Mouse (Mus musculus) hindbrain, embryonic 14.5 days (tissue): ENCODE data around the gene Ereg. TPM values are rescaled to one million over a fixed set of nuclear protein-coding genes. Genes with fewer than 3 reads are reported as not detected.

Source experiments
- ATAC-seq: fragments of 200-750 bp; cut with Nextera tagmentation; 2 replicates; pipeline ENCODE4 v1.8.0; 2017; ENCODE audit warnings: moderate number of reproducible peaks, mild to moderate bottlenecking, moderate TSS enrichment, moderate library complexity; ENCODE audit not compliant: low FRiP score
- DNase-seq: peaks from one replicate; pipeline ENCODE4 v3.0.0-alpha.2; 2015; ENCODE audit warnings: low spot score
- H3K27ac ChIP-seq: fragments of 300-500 bp; sonication (generic); 2 replicates; pipeline ENCODE4 v1.5.1; 2014; ENCODE audit warnings: mild to moderate bottlenecking, moderate library complexity
- H3K27me3 ChIP-seq: fragments of 300-500 bp; sonication (generic); 2 replicates; pipeline ENCODE4 v1.6.1; 2014; ENCODE audit warnings: mild to moderate bottlenecking, low read length, mixed read lengths; ENCODE audit not compliant: control insufficient read depth, insufficient read depth
- H3K36me3 ChIP-seq: fragments of 300-500 bp; sonication (generic); replicated peaks from 2 replicates; pipeline ENCODE4 v1.6.1; 2014; ENCODE audit not compliant: control insufficient read depth, insufficient read depth
- H3K4me1 ChIP-seq: fragments of 300-500 bp; sonication (generic); replicated peaks from 2 replicates; pipeline ENCODE4 v1.6.1; 2014; ENCODE audit warnings: antibody characterized with exemption, low read length, mixed read lengths; ENCODE audit not compliant: control insufficient read depth, insufficient read depth
- H3K4me2 ChIP-seq: fragments of 300-500 bp; sonication (generic); replicated peaks from 2 replicates; pipeline ENCODE4 v1.6.1; 2014; ENCODE audit warnings: mild to moderate bottlenecking, moderate library complexity
- H3K4me3 ChIP-seq: fragments of 300-500 bp; sonication (generic); replicated peaks from 2 replicates; pipeline ENCODE4 v1.5.1; 2014; ENCODE audit warnings: mild to moderate bottlenecking, low read length
- H3K9ac ChIP-seq: fragments of 300-500 bp; sonication (generic); 2 replicates; pipeline ENCODE4 v1.6.1; 2014
- H3K9me3 ChIP-seq: fragments of 300-500 bp; sonication (generic); 2 replicates; pipeline ENCODE4 v1.6.1; 2016; ENCODE audit warnings: low read length; ENCODE audit not compliant: control insufficient read depth
- WGBS: fragments of 180-500 bp; shearing (Covaris S2); extraction: QIAGEN DNeasy Blood & Tissue Kit; methylation state at CpG from one replicate; pipeline ENCODE4 v1.1.7; 2014; 5-methylcytosine and 5-hydroxymethylcytosine counted together
- polyA plus RNA-seq: library from polyadenylated mRNA; unstranded; fragments of >200 nt; fragmentation: Nextera tagmentation; extraction: Ambion mirVana; gene quantifications from 2 replicates; pipeline ENCODE4 v1.2.1, GENCODE M21; 2014

The Ereg gene
- polyA plus RNA-seq, result not detected in 2 replicates

DNA sequence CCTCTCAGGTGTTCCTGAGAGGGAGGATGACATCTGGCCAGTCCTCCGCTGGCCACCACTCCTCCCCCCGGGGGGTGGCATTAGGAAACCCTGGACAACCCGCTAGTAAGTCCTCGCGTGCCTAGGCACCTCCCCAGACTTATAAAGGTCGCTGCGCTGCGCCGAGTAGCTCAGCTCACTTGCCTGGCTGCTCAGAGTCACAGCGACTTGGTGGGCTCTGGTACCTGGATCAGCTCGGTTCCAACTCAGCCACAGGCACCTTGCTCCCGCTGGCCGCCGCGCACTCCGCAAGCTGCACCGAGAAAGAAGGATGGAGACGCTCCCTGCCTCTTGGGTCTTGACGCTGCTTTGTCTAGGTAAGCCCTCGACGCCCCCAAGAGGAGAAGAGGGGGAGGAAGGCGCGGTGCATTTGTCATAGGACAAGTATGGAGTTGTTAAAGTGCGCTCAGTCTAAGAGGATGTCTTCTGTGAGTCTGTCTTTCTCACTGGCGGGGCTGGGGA, at the start of gene Ereg:
Gene Ereg (plus strand): TSS at position 173 of the 501 bp plus-strand sequence.
- Histone ChIP-seq H3K9me3 (no peaks in the 10 kb centered on the region), H3K4me3 (peak within 1 kb of the TSS; percentile 24), H3K4me2 (peak within 1 kb of the TSS; percentile 57), H3K27me3 (peaks cover 9% of the 10 kb centered on the region; the same call in 1 of the 2 replicates), H3K9ac (peak within 1 kb of the TSS; percentile 50), H3K36me3 (no peaks in the 10 kb centered on the region), H3K4me1 (0 out of 2 replicates have a peak, but pooled peaks cover 3% of the 10 kb centered on the region), H3K27ac (no peak within 1 kb of the TSS)
- 2% methylated on average over 25 of the region's 25 CpGs for whole genome bisulfite sequencing
- DNase-seq (no peak), ATAC-seq (peak; percentile 53; the same call in 1 of the 2 replicates)

DNA sequence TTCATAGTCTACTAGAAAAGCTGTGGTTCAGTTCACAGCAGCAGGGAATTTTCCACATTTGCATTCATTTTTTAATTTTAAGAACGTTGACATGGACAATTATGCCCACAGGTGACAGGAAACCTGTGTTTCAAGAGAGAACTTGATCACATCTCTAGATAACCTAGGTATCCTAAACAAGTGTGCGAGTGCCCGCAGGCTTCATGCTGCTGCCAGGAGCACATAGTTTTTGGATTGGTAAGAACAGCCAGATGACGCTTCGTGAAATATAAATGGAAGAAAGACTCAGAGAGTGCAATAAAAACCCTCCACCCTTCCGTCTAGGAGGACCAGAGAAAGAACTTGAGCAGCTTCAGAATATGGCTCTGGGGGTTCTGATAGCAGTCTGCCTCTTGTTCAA, 47.3 kb upstream of the Ereg start, which contains the start of gene Epgn:
Gene Epgn (plus strand): TSS at position 301 of the 400 bp plus-strand sequence.
- H3K4me1 ChIP-seq, result no peaks in the 10 kb centered on the region
- no peak within 1 kb of the TSS for H3K27ac ChIP-seq
- H3K9ac ChIP-seq, result no peak within 1 kb of the TSS
- WGBS, result 89% methylated on average over 6 of the region's 6 CpGs
- no peak within 1 kb of the TSS for H3K4me3 ChIP-seq
- H3K4me2 ChIP-seq, result no peak within 1 kb of the TSS
- DNase-seq (no peak), ATAC-seq (no peak)
- no peaks in the 10 kb centered on the region for H3K27me3 ChIP-seq
- no peaks in the 10 kb centered on the region for H3K9me3 ChIP-seq
- no peaks in the 10 kb centered on the region for H3K36me3 ChIP-seq

DNA sequence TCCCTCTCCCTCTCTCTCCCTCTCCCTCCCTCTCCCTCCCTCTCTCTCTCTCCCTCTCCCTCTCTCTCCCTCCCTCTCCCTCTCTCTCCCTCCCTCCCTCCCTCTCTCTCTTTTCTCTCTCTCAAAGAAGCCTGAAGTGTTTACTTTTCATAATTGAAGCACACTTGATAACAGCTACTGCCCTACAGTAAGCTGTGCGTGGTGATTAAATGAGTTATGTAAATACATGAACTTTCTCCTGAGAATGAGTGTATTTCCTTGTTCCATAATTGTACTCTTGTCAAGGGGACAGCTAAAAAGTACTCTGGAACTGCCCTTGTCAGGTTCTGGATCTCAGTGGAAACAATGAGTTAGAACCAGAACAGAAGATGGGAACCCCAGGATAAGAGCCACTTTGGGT, 46.6 kb upstream of the Ereg start:
- no peaks in the 10 kb centered on the region for H3K36me3 ChIP-seq
- H3K9me3 ChIP-seq, result no peaks in the 10 kb centered on the region
- DNase-seq (no peak), ATAC-seq (no peak)
- H3K4me1 ChIP-seq, result no peaks in the 10 kb centered on the region
- no peaks in the 10 kb centered on the region for H3K27me3 ChIP-seq
- H3K4me2 ChIP-seq, result no peak overlapping the region
- H3K9ac ChIP-seq, result no peak overlapping the region
- 94% methylated on average over 1 of the region's 1 CpGs for WGBS
- H3K4me3 ChIP-seq, result no peak overlapping the region
- H3K27ac ChIP-seq, result no peak overlapping the region

DNA sequence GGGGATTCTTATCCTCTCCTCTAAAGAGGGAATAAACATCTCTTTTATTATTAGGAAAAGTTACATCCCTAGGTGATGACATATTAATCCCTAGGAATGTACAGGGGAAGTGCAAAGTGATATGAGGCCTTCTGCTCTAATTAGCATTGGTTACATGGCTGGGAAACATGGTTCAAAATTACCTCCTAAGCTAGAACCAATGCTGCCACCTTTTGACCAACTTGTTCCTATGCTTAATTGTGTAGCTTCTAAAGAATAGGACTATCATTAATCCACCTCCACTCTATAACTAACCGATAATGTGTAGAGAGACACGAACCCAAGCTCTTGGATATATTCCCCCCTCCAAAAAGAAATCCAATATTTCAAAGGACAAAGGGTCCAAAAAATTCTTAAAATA, 43.8 kb upstream of the Ereg start:
- H3K9me3 ChIP-seq, result no peaks in the 10 kb centered on the region
- H3K27me3 ChIP-seq, result no peaks in the 10 kb centered on the region
- H3K9ac ChIP-seq, result no peak overlapping the region
- no peak overlapping the region for H3K4me3 ChIP-seq
- DNase-seq (no peak), ATAC-seq (no peak)
- no peaks in the 10 kb centered on the region for H3K36me3 ChIP-seq
- H3K4me1 ChIP-seq, result no peaks in the 10 kb centered on the region
- no peak overlapping the region for H3K4me2 ChIP-seq
- WGBS, result 99% methylated on average over 2 of the region's 2 CpGs
- H3K27ac ChIP-seq, result no peak overlapping the region

DNA sequence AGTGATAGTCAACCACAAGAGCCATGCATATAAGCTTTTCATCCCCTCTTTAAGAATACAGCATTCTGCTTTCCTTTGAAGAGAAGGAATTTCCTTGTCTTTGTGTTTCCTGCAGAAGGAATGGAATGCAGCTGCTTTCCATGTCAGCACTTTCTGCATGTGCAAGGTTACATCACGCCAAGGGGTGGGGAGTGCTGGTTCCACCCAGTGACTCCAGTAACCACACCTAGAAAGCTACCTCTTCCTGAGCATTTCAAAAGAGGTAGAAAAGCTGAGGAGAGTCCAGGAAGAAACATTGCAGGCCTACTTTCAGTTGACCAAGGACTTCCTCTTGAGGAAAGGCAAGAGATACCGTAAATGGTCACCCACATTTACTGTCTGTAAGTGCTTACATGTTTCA, 39.1 kb upstream of the Ereg start:
- H3K36me3 ChIP-seq, result no peaks in the 10 kb centered on the region
- WGBS, result 89% methylated on average over 2 of the region's 2 CpGs
- H3K9ac ChIP-seq, result no peak overlapping the region
- H3K27ac ChIP-seq, result no peak overlapping the region
- DNase-seq (no peak), ATAC-seq (no peak)
- H3K4me2 ChIP-seq, result no peak overlapping the region
- H3K9me3 ChIP-seq, result no peaks in the 10 kb centered on the region
- no peak overlapping the region for H3K4me3 ChIP-seq
- H3K27me3 ChIP-seq, result no peaks in the 10 kb centered on the region
- no peaks in the 10 kb centered on the region for H3K4me1 ChIP-seq

DNA sequence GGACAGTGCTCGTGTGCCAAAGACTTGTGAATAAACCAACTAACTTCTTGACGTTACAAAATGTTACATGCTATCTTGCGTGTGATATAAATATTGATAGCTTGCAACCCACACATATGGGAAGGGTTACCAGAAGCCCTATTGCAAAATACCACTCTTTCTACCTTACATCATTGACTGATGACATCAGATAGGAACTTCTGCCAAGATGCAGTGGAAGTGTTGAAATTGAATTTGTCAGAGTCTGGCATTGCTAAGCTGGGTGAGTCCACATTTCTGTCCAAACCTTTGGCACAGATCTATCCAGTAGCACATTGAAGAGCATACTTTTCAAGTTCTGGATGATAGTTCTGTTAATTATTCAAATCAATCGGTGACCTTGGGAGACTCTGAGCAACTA, 37.8 kb upstream of the Ereg start:
- no peak for DNase-seq
- H3K9ac ChIP-seq, result no peak overlapping the region
- 92% methylated on average over 4 of the region's 4 CpGs for WGBS
- H3K4me3 ChIP-seq, result no peak overlapping the region
- no peaks in the 10 kb centered on the region for H3K27me3 ChIP-seq
- no peak overlapping the region for H3K4me2 ChIP-seq
- H3K9me3 ChIP-seq, result no peaks in the 10 kb centered on the region
- no peaks in the 10 kb centered on the region for H3K4me1 ChIP-seq
- no peak for ATAC-seq
- H3K36me3 ChIP-seq, result no peaks in the 10 kb centered on the region
- no peak overlapping the region for H3K27ac ChIP-seq

DNA sequence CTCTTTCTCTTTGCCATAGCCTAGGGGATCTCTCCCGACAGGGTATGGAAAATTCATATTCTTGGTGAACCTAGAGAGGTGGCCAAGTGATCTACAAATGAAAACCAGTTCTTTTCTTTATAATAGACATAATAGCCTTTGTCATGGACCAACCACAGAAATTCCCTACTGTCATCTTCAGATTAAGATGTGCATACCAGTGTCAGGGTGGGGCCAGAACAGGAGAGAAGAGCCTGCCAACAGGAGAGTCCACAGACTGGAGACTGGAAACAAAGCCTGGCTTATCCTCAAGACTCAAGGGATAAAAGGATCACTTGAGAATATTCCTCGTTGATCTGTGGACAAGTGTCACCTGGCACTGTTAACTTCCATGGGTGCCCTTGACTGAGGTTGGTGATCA, 36.7 kb upstream of the Ereg start:
- ATAC-seq (no peak), DNase-seq (no peak)
- Histone ChIP-seq H3K27me3 (no peaks in the 10 kb centered on the region), H3K9ac (no peak overlapping the region), H3K36me3 (no peaks in the 10 kb centered on the region), H3K4me2 (no peak overlapping the region), H3K4me1 (no peaks in the 10 kb centered on the region), H3K4me3 (no peak overlapping the region), H3K27ac (no peak overlapping the region), H3K9me3 (no peaks in the 10 kb centered on the region)
- 78% methylated on average over 2 of the region's 2 CpGs for WGBS

DNA sequence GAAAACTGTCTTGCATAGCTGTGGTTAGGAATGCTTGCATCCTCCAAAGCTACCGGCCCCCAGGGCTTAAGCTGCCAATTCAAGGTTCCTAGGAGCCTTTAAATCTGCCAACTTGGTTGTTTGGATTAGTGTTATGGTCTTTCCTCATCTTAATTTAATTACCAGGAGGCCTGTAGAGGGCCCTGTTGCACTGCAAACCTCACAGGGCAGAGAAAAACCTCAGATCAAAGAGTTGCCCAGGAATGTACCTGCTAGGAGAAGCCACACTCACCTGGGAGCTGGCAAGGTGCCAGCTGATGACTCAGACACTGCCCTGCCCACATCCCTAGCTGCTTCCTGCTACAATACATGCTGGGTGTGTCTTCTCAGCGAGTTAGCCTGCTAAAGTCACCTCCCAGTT, 35.9 kb upstream of the Ereg start:
- Histone ChIP-seq H3K4me3 (no peak overlapping the region), H3K9me3 (no peaks in the 10 kb centered on the region), H3K36me3 (no peaks in the 10 kb centered on the region), H3K4me1 (no peaks in the 10 kb centered on the region), H3K9ac (no peak overlapping the region), H3K4me2 (no peak overlapping the region), H3K27ac (no peak overlapping the region), H3K27me3 (no peaks in the 10 kb centered on the region)
- 26% methylated on average over 2 of the region's 2 CpGs for WGBS
- no peak for ATAC-seq
- DNase-seq, result no peak

DNA sequence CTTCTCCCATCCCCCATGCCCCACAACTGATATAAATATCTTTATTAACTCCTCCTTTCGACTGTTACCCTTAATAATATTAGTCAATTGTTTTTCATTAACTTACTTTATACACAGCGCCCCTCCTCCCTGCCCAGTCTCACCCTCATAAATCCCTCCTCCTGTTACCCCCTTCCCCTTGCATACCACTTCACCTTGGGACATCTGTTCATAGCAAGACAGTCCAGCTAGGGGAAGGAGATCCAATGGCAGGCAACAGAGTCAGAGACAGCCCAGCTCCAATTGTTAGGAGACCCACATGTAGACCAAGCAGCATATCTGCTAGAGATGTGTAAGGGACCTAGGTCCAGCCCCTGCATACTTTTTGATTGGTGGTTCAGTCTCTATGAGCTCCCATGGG, 35.5 kb upstream of the Ereg start:
- Histone ChIP-seq H3K9me3 (no peaks in the 10 kb centered on the region), H3K4me3 (no peak overlapping the region), H3K4me1 (no peaks in the 10 kb centered on the region), H3K27ac (no peak overlapping the region), H3K9ac (no peak overlapping the region), H3K4me2 (no peak overlapping the region), H3K27me3 (no peaks in the 10 kb centered on the region), H3K36me3 (no peaks in the 10 kb centered on the region)
- ATAC-seq (no peak), DNase-seq (no peak)
- 73% methylated on average over 2 of the region's 2 CpGs for WGBS

DNA sequence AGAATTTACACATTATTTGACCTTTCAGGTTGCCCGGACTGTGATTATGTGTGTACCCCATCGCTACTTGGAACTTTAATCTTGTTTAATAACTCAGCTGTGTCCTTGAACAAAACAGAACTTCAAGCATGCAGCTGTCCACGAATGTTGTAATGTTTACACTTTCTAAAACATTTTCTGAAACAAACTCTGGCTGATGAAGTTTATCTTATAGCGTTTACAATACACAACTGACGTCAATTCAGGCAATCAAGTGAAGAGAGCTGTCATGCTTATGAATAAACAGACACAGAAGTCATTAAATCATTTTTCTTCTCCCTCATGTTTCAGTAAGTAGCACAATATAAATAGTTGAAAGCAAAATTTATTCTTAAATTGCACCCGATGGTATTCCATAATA, 26.4 kb upstream of the Ereg start:
- H3K9ac ChIP-seq, result no peak overlapping the region
- 85% methylated on average over 6 of the region's 6 CpGs for WGBS
- H3K27ac ChIP-seq, result no peak overlapping the region
- no peaks in the 10 kb centered on the region for H3K9me3 ChIP-seq
- no peaks in the 10 kb centered on the region for H3K36me3 ChIP-seq
- H3K27me3 ChIP-seq, result no peaks in the 10 kb centered on the region
- no peak for ATAC-seq
- DNase-seq, result no peak
- H3K4me2 ChIP-seq, result no peak overlapping the region
- no peaks in the 10 kb centered on the region for H3K4me1 ChIP-seq
- H3K4me3 ChIP-seq, result no peak overlapping the region
